Mouse (Mus musculus) liver, embryonic 14.5 days (tissue): ENCODE results near the gene Pitpna. TPM values are rescaled to one million over a fixed set of nuclear protein-coding genes. Genes with fewer than 3 reads are reported as not detected.
A peak's percentile ranks its signal among the peaks of the same experiment; 100 is the strongest.

Source experiments
- ATAC-seq: fragments of 200-750 bp; cut with Nextera tagmentation; 2 replicates; pipeline ENCODE4 v1.8.0; 2017; ENCODE audit warnings: moderate number of reproducible peaks, mild to moderate bottlenecking, moderate library complexity; ENCODE audit not compliant: insufficient read depth
- DNase-seq, 3 experiments: peaks; one replicate each; pipeline ENCODE4 v3.0.0-alpha.2; 2012 to 2013; ENCODE audit warnings: low read depth in 3 of 3, low spot score in 3 of 3
- H3K27ac ChIP-seq: fragments of 300-500 bp; sonication (generic); 2 replicates; pipeline ENCODE4 v1.5.1; 2014; ENCODE audit warnings: moderate library complexity, mild to moderate bottlenecking, control low read depth, inconsistent platforms
- H3K27me3 ChIP-seq: fragments of 300-500 bp; sonication (generic); 2 replicates; pipeline ENCODE4 v1.6.1; 2014; ENCODE audit warnings: mild to moderate bottlenecking, low read length, moderate library complexity; ENCODE audit not compliant: control insufficient read depth, insufficient read depth
- H3K36me3 ChIP-seq: fragments of 300-500 bp; sonication (generic); replicated peaks from 2 replicates; pipeline ENCODE4 v1.6.1; 2014; ENCODE audit warnings: low read depth; ENCODE audit not compliant: control insufficient read depth, insufficient read depth
- H3K4me1 ChIP-seq, 2 experiments: fragments of 200-500 bp in 1 of 2; fragments of 300-500 bp in 1 of 2; sonication (generic) in 1 of 2; replicated peaks; 2 replicates each; pipeline ENCODE4 v1.6.1; 2012 to 2014; ENCODE audit warnings: antibody characterized with exemption in 1 of 2, inconsistent platforms in 1 of 2, low read length in 1 of 2; ENCODE audit not compliant: control insufficient read depth in 2 of 2, insufficient read depth in 2 of 2
- H3K4me2 ChIP-seq: fragments of 300-500 bp; sonication (generic); 2 replicates; pipeline ENCODE4 v1.6.1; 2014; ENCODE audit warnings: low read depth, mild to moderate bottlenecking, control low read depth, moderate library complexity
- H3K4me3 ChIP-seq, 2 experiments: fragments of 200-500 bp in 1 of 2; fragments of 300-500 bp in 1 of 2; sonication (generic) in 1 of 2; 2 replicates each; pipeline ENCODE4 v1.5.1; 2012 to 2014; ENCODE audit warnings: low read depth in 2 of 2, low read length in 2 of 2, mild to moderate bottlenecking in 2 of 2, control low read depth in 1 of 2, inconsistent platforms in 1 of 2, moderate library complexity in 1 of 2; ENCODE audit not compliant: insufficient read depth in 1 of 2
- H3K9ac ChIP-seq: fragments of 300-500 bp; sonication (generic); replicated peaks from 2 replicates; pipeline ENCODE4 v1.6.1; 2014; ENCODE audit warnings: mild to moderate bottlenecking, control low read depth, moderate library complexity
- H3K9me3 ChIP-seq: fragments of 300-500 bp; sonication (generic); 2 replicates; pipeline ENCODE4 v1.6.1; 2016; ENCODE audit warnings: low read length, mixed read lengths; ENCODE audit not compliant: control insufficient read depth
- CTCF ChIP-seq: IDR thresholded peaks from 2 replicates; pipeline ENCODE4 v1.5.1; 2016; ENCODE audit warnings: antibody characterized with exemption, low read depth, control low read depth
- EP300 ChIP-seq: IDR thresholded peaks from 2 replicates; pipeline ENCODE4 v1.6.1; 2016; ENCODE audit warnings: antibody characterized with exemption, low read depth
- WGBS: fragments of 180-500 bp; shearing (Covaris S2); extraction: QIAGEN DNeasy Blood & Tissue Kit; methylation state at CpG from one replicate; pipeline ENCODE4 v1.1.7; 2014; ENCODE audit not compliant: insufficient replicate concordance; 5-methylcytosine and 5-hydroxymethylcytosine counted together
- polyA plus RNA-seq, 2 experiments: library from polyadenylated mRNA; depleted of rRNA in 1 of 2; stranded (reverse) in 1 of 2; unstranded in 1 of 2; fragments of >200 nt; fragmentation: Nextera tagmentation in 1 of 2; extraction: Ambion mirVana in 1 of 2; gene quantifications; 2 replicates each; pipeline versions ENCODE4 v1.2.1 to v1.2.3; 2012 to 2014

Gene Pitpna
- polyA plus RNA-seq, 2 experiments, result 25.5 to 32.3 TPM

DNA sequence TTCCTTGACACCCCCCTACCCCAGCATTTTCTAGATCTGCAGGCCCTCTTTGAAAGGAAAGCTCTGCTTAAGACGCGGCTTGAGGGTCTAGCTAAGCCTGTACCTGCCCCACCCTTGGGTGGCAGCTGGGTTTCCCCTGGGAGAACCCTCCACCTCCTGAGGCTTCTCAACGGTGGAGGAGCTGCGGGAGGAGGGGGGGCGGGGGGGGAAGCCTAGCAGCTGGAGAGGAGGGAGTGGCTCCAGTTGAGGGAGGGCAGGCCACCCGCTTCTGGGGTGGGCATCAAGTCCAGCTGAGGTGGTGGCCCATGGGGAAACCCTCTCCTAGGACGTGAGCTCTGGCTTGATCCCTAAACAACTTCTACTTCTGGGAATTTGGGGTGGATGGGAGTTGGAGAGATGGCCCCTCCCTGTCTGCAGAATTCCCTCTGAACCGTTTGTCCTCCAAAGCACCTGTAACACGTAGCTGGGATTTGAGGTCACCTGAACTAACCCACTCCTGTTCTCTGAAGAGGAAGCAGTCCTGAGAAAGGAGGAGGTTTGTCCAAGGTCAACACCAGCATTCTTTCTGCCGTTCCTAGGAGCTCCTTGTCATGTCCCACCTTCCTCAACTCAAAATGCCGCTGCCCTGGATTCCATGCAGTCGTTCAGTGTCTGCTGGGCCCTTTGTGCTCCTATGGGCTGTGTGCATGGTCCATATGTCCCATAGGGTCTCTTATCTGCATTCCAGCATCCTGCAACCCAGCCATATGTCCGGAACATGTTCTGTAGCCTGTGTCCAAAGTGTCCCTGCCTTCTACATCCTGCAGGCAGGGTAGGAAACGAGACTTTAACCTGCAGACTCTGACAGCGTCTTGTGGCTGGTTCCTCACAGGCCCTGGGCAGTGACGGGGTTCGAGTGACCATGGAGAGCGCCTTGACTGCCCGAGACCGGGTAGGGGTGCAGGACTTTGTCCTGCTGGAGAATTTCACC lies 69.0 kb downstream of the Pitpna start:
- WGBS, result 64% methylated on average over 20 of the region's 20 CpGs

DNA sequence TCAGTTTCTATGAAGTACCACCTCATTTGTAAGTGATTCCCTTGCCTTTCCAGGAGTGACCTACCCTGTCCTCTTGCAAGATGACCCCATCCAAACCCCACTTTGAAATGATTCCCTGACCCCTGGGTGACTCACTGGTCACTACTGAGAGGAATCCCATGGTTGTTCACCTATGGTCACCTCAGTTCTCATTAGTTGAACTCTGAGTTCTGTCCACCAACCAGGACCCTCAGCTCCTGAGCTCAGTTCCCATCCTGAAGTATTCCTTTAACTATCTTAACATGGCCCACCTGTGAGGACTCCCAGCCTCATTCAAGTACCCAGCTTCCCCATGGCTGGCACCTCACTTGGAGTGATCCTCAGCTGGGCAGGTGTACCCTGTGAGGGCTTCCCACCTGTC lies 69.9 kb downstream of the Pitpna start:
- Histone ChIP-seq H3K27ac (no peak overlapping the region), H3K9me3 (no peaks in the 10 kb centered on the region), H3K4me3 (no peak overlapping the region), H3K4me2 (no peak overlapping the region), H3K36me3 (peaks cover 8% of the 10 kb centered on the region; the same call in 1 of the 2 replicates), H3K27me3 (no peaks in the 10 kb centered on the region), H3K9ac (no peak overlapping the region), H3K4me1 (peaks cover 27% of the 10 kb centered on the region in 2 experiments)
- no peak for ATAC-seq
- DNase-seq, result no peak
- TF ChIP-seq EP300, result no peak
- no peak for TF ChIP-seq CTCF

More for the DNA sequence above, 69.0 kb downstream of the Pitpna start:
- ATAC-seq, result no peak
- Histone ChIP-seq H3K4me1 (peaks cover 33 to 34% of the 10 kb centered on the region in 2 experiments), H3K27me3 (no peaks in the 10 kb centered on the region), H3K9ac (peak overlapping the region; percentile 82), H3K4me3 (peak overlapping the region; percentile 59 to 85), H3K27ac (no peak overlapping the region), H3K36me3 (peaks cover 2% of the 10 kb centered on the region; the same call in 1 of the 2 replicates), H3K4me2 (peak overlapping the region; percentile 96), H3K9me3 (no peaks in the 10 kb centered on the region)
- no peak for TF ChIP-seq CTCF
- no peak for TF ChIP-seq EP300
- DNase-seq, result no peak

DNA sequence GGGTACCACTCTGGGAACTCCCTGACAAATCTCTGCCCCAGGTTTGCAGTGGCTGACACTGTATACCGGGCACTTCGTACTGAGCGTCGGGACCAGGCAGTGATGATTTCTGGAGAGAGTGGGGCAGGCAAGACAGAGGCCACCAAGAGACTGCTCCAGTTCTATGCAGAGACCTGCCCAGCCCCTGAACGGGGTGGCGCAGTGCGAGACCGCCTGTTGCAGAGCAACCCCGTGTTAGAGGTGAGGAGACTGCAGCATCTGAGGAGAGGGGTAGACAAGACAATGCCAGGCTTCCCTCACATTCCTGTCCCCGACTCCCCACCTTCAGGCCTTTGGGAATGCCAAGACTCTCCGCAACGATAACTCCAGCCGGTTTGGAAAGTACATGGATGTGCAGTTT lies 70.4 kb downstream of the Pitpna start:
- Histone ChIP-seq H3K4me3 (no peak overlapping the region), H3K4me2 (no peak overlapping the region), H3K36me3 (peaks cover 11% of the 10 kb centered on the region; the same call in 1 of the 2 replicates), H3K27me3 (no peaks in the 10 kb centered on the region), H3K9me3 (no peaks in the 10 kb centered on the region), H3K4me1 (peaks cover 22 to 23% of the 10 kb centered on the region in 2 experiments), H3K27ac (no peak overlapping the region), H3K9ac (no peak overlapping the region)
- ATAC-seq, result no peak
- 89% methylated on average over 13 of the region's 13 CpGs for WGBS
- DNase-seq, result no peak
- TF ChIP-seq EP300, result no peak
- no peak for TF ChIP-seq CTCF

DNA sequence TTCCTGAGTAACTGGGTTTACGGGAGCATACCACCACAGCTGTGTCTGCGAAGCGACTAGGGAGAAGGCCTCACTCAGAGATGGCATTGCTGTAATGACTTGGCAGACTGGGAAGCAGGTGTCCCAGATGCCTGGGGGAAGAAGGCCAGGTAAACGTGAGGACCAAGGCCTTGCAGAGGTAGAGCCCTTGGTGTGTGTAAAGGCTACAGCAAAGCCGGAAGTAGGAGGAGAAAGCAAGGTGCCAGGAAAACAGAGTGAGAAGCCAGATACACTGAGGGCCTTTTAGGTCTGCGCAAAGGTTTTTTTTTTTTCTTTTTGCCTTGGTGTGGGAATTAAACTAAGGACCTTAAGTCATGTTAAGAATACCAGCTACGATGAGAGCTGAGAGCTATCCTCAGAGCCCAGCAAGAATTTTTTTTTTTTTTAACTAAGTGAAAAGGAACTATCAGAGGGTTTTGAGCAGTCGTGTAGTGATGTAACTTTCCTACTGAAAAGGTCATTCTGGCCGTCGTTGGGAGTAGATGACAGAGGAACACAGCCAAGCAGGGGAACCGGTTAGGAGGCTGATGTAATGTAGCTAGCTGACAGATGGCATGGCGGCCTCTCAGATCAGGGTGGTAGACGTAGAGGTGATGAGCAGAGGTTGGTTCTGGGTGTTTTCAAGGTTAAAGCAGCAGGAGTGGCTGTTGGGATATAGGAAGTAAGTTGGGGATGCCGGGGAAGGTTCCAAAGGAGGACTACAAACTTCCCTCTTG lies 71.3 kb downstream of the Pitpna start:
- ATAC-seq, result no peak
- TF ChIP-seq CTCF (no peak), EP300 (no peak)
- H3K4me2 ChIP-seq, result no peak overlapping the region
- no peaks in the 10 kb centered on the region for H3K27me3 ChIP-seq
- H3K4me1 ChIP-seq, result peaks cover 17 to 18% of the 10 kb centered on the region in 2 experiments
- H3K4me3 ChIP-seq, result no peak overlapping the region
- no peak overlapping the region for H3K9ac ChIP-seq
- no peaks in the 10 kb centered on the region for H3K9me3 ChIP-seq
- H3K36me3 ChIP-seq, result peaks cover 11% of the 10 kb centered on the region; the same call in 1 of the 2 replicates
- H3K27ac ChIP-seq, result no peak overlapping the region
- 78% methylated on average over 14 of the region's 14 CpGs for WGBS
- no peak for DNase-seq

DNA sequence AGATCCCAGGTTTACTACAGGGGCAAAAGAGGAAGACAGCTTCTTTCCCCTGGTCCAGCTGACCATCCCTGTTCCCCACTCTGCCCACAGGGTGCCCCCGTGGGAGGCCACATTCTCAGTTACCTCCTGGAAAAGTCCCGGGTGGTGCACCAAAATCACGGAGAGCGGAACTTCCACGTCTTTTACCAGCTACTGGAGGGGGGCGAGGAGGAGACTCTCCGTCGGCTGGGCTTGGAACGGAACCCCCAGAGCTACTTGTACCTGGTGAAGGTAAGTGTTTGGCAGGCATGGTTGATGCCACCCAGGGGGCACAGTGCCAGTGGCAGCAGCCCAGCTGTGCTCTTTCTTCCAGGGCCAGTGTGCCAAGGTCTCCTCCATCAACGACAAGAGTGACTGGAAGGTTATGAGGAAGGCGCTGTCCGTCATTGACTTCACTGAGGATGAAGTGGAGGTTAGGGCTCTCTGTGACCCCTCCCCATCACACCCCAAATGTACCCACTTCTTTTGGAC lies 72.2 kb downstream of the Pitpna start:
- WGBS, result 86% methylated on average over 12 of the region's 12 CpGs
- H3K9me3 ChIP-seq, result no peaks in the 10 kb centered on the region
- no peak overlapping the region for H3K9ac ChIP-seq
- peaks cover 8 to 10% of the 10 kb centered on the region in 2 experiments for H3K4me1 ChIP-seq
- no peak overlapping the region for H3K4me2 ChIP-seq
- ATAC-seq (no peak), DNase-seq (no peak)
- H3K27ac ChIP-seq, result no peak overlapping the region
- no peak overlapping the region for H3K4me3 ChIP-seq
- TF ChIP-seq CTCF (no peak), EP300 (no peak)
- peaks cover 11% of the 10 kb centered on the region; the same call in 1 of the 2 replicates for H3K36me3 ChIP-seq
- H3K27me3 ChIP-seq, result no peaks in the 10 kb centered on the region
